Mouse (Mus musculus) retina, adult 2 months (tissue): ENCODE measurements around the gene Mdm2.

Experiments used
- DNase-seq: peaks from one replicate; pipeline ENCODE4 v3.0.0-alpha.2; 2012; ENCODE audit warnings: low read depth, low spot score

Gene Mdm2

GRCm38 (mm10) chr10:117645487-117645964, 65.0 kb downstream of the Mdm2 start:
- no peak for DNase-seq

- DNase-seq: no peak
Measured at GRCm38 (mm10) chr10:117644828-117645227, 65.7 kb downstream of the Mdm2 start.

DNA sequence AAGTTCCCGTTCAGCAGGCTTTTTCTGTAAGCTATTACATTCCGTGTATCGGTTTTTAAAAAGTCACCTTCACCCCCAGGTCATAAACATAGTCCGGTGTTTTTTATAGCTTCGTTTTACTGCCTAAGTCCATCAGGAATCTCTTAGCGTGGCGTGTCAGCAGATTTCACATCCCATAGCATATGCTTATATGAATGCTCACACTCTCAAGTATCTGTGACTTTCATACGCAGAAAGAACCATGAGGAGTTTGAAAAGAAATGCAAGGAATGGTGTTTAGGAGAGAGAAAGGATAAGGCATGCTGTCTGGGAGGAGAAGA, 66.2 kb downstream of the Mdm2 start:
- no peak for DNase-seq

DNA sequence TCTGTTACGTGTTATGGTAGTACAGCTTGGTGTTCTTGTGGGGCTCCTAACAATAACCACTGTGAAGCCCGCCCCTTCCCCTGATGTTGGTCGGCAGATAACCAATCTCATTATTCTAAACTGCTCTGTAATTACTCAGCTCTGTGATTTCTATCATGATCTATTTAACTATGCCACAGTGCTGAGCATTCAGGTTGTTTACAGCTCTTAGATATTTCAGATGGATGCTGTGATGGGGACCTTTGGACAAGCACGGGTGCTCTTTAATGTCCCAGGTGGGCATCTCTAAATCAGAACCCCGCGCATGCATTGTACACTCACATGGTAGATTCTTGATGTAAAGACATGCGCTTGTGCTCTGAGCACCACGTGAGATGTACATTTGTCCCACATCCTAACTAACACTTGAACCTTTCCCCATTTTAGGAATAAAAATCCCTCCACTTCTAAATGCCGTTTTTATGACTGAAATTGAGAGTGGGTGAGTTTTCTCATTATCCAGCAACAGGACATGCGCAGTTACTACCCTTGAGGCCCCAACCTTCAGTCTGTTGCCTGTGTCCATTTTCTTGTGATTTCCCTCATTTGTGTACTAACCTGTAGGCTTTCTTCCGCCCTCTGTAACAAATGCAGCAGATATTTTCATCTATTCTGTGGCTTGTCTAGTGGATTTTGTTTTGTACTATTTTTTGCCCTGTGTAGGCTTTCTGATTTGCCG, 66.7 kb downstream of the Mdm2 start:
- DNase-seq: no peak

DNA sequence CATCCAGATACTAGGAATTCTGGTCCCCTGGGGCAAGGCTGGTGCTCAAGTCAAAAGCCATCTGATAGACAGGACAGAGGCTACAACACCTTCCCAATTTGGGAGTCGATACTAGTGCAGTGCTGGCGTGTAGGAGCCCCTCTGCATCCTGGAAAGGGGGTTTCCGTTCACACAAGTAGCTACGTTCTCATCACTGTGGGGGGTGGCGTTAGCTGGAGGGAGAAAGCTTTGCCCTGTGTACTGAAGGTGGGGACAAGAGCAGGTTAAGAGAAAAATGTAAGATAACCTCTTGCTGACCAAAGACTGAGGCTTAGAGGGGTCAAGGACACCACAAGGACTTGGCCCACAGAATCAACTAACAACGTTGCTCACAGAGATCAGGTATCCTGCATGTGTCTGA, 67.3 kb downstream of the Mdm2 start:
- no peak for DNase-seq

GRCm38 (mm10) chr10:117642491-117643262, 67.9 kb downstream of the Mdm2 start:
- DNase-seq: no peak

GRCm38 (mm10) chr10:117642201-117642450, 68.4 kb downstream of the Mdm2 start:
- DNase-seq: no peak

DNA sequence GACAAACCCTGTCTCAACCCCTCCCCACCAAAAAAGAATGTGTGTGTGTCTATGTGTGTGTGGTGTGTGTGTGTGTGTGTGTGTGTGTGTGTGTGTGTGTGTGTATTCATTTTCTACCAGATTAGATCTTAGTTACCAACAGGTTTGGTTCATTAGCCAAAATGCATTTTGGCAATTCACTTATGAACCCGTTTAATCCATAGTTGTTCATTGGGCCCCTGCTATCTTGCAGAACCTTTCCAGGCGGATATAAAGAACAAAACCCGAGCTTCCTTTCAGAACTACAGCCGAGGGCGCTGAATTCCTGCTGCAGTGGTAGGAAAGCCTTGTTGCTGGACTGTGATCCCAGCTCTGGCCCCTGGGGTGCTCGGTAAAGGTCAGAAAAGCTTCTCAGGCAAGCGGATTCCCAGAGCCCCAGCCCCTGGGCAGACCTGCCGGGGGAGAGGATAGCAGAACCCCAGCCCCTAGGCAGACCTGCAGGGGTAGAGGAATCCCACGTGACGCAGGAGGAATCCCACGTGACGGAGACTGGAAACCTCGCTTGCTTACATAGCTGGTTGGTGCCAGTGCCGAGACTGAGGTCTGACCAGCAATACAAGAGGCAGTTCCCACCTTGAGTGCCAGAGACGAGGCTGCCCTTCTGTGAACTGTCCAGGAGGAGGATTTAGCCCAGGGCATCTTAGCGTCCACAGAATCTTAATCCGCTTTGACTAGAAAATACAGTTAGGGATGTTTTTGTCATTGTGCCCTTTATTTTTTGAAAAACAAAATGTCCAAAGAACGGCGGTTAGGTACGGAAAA, 69.0 kb downstream of the Mdm2 start:
- peak; percentile 47 for DNase-seq

DNA sequence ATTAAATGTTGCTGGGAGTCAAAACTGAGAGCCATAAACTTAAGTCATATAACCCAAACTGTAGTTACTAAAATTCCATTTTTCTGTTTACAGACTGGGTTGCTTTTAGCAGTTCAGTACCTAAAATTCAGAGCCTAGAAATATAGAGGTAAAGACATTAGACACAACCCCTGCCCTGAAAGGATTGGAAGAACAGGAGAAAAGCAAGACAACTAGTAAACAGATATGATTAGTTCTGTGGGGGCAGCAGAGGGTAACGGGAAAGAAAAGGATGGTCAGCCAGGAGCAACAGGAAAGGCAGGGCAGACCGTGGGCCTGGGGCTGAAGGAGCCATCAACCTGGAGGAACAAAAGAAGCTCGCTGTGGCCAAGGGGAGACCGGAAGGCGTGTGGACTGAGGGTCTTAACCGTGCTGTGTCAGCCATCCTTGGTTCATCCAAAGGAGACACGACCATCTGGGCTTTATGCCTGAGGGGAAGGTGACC, 69.9 kb downstream of the Mdm2 start:
- no peak for DNase-seq

DNA sequence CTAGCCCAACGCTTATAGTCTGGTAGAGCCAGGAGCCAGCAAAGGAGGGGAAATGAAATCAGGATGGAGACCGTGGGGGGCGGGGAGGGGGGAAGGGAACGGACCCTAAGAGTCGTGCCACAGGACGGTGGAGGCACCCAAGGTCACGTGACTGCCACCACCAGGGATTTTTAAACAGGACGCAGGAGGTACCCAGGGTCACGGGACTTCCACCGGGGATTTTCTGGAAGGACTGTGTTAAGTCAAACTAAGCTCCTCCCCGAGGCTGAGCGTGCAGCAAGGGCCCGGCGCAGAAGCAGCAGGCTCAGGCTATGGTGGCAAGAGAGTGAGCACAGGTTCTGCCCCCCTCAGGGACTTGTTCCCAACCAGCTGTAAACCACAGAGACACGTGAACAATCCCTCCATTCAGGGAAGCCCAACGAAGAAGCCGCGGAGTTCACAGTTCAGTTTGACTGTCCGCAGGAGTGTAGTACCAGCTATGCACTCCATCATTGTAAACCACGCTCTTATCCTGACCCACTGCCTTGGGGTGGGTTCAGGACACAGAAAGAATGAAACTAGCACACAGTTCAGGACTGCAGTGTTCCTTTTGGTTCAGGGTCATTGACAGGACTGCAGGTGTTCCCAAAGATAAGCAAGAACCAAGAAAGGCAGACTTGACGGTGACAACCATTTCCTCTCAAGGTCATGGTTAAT, 70.5 kb downstream of the Mdm2 start:
- DNase-seq: no peak

DNA sequence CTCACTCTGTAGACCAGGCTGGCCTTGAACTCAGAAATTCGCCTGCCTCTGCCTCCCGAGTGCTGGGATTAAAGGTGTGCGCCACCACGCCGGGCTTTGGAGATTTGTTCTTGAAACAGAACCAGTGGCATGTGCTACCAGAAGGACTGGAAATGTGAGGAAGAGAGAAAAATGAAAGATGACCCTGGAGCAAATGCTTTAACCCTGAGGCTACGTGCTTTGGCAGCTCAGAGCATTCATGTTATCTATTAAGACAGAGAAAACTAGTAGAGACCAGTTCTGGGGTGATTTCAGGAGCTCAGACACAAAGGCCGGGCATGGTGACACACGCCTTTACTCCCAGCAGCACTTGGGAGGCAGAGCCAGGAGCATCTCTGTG, 71.3 kb downstream of the Mdm2 start:
- DNase-seq: no peak
